Mouse (Mus musculus): ENCODE results near the gene Kctd19. TPM values are rescaled to one million over a fixed set of nuclear protein-coding genes. Genes with fewer than 3 reads are reported as not detected.
A peak's percentile ranks its signal among the peaks of the same experiment; 100 is the strongest.

Kctd19 gene
- total RNA-seq, 1 experiment from 2014 or later, result not detected

DNA sequence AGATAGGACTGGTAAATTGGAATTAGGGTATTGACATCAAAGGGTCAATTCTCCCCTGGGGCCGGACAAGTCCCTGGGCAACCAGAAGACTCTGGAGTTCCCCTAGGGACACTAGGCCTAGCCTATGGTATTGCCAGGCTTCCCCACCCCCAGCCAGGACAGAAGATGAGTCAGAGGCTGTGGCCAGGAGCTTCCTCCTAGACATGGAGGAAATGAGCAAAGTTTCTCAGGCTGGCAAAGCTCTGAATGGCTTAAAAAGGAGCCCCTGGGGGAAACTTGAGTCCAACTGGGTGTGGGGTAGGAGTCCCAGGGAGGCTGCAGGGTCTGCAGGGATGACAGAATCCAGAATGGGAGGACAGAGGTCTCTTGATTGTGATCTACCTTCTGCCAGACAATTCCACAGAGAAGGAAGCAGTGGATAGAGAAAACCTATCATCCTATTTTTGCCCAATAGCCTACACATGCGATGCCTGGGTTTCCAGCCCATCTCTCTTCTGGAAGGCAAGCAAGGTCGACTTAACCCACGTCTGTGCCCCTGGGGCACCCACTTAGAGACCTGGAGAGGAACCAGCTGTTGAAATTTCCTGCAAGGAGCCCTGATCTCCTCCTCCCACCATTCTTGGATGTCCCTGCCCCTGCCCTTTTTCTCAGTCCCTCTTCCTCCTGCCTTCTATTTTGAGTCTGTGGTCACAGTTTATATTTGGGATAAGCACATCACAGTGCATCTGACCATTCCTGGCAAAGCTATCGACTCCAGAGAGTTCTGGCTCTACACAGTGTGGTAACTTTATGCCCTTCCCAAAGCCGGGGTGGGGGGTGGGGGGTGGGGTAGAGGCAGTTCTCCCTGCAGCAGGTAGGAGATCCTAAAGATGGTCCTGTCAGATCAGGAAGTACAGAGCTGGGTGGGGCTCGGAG lies 68.0 kb downstream of the Kctd19 start:
- ATAC-seq (replicated peaks; ENCODE audit: insufficient number of reproducible peaks, low FRiP score, low TSS enrichment, poor library complexity, severe bottlenecking), result peak; percentile 49

DNA sequence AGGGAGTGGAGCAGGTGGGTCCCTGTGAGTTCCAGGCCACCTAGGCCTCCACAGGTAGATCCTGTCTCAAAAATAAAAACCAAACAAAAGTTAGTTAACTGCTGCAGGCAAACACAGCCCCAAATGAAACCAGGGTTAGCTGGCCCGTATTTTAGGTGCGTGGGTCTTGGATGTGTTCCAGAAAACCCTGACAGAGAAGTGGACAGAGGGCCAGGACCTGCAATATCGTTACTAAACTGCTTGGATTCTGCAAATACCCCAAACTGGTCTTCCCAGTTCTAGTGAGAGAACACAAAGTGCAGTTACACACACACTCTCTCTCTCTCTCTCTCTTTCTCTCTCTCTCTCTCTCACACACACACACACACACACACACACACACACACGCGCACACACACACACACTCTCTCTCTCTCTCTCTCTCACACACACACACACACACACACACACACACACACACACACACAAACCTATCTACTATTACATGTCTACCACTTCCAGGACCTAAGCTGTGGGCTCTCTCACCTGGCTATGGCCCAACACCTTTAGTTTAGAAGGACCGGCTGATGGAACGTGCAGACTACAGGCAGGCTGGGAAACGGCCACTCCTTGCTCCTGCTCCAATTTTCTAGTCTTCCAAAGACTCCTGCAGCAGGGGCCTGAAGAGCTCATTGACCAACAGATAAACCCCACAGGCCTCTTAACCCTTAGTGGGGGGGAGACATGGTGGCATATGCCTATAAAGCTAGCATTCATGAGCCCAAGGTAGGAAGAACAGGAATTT lies 69.3 kb downstream of the Kctd19 start:
- ATAC-seq (replicated peaks; ENCODE audit: insufficient number of reproducible peaks, low FRiP score, low TSS enrichment, poor library complexity, severe bottlenecking), result no peak

DNA sequence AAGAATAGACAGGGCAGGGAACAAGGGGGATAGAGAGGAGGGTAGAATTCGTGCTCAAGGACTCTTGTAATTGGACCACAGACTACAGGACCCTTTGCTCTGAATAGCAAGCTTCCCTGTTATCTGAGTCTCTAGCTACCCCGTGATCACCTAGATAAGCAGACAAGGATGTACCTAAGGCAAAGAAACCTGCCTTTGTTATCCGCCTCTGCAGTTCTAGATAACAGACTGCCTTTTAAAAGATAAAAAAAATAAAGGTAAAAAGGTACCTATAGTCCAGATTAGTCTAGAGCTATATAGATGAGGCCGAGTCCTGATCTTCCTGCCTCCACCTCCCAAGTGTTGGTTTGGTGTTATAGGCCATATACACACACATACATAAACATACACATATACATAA lies 70.5 kb downstream of the Kctd19 start:
- ATAC-seq (replicated peaks; ENCODE audit: insufficient number of reproducible peaks, low FRiP score, low TSS enrichment, poor library complexity, severe bottlenecking), result no peak

GRCm38 (mm10) chr8:105341399-105341798 lies 71.9 kb downstream of the Kctd19 start:
- ATAC-seq (replicated peaks; ENCODE audit: insufficient number of reproducible peaks, low FRiP score, low TSS enrichment, poor library complexity, severe bottlenecking), result no peak

DNA sequence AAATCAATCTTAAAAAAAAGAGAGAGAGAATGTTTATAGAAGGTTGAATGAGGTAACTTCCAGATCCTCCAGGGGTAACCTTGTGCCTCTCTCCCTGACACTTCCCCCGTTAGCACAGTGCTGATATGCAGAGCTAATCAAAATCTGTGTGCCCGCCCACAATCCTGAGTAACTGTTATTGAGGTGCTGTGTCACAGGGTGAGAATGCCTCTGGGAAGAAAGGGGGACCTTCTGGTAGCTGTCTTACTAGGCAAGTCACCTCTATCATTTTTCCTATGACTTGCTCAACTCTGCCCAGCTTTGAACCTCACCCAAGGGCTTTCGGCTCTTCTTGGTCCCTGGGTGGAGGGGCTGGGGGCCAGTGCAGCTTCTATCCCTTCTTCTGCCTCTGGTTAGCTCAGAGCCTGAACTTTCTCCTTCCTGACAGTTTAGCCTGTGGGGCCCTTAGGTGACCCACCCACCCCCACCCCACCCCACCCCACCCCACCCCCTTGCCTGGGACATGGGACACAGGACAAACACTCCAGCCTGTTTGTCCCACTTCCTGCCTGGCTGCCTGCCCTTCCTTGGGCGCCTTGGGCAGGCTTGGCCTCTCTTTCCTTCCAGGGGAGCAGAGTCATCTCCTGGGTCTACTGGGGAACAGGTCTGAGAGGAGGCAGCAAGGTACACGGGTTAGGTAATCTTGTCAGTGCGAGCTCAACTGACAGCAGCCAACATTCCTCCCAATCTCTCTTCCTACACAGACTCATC lies 73.2 kb downstream of the Kctd19 start:
- ATAC-seq (replicated peaks; ENCODE audit: insufficient number of reproducible peaks, low FRiP score, low TSS enrichment, poor library complexity, severe bottlenecking), result no peak

DNA sequence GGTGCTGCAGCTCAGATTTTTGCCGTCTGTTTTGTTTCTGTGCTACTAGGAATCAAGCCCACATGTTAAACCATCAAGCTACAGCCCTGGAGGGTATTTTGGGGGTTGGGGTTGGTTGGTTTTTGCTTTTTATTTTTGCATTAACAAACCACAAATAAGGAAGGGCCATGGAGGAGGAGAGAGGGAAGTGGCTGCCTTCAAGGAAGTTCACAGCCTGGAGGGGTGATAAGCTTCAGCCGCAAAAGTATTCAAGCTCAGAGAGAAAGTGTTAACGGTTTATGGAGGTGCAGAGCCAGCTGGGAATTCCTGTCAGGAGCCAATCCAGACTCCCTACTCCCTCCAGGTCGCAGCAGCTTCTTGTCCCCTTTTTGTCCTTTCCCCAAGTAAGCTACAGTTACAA lies 74.3 kb downstream of the Kctd19 start:
- ATAC-seq (replicated peaks; ENCODE audit: insufficient number of reproducible peaks, low FRiP score, low TSS enrichment, poor library complexity, severe bottlenecking), result no peak

- ATAC-seq (replicated peaks; ENCODE audit: insufficient number of reproducible peaks, low FRiP score, low TSS enrichment, poor library complexity, severe bottlenecking), result no peak
Measured at GRCm38 (mm10) chr8:105336373-105337130, 76.8 kb downstream of the Kctd19 start.

Other genes starting within 250 kb of the Kctd19 start
- 167 to 180 TPM (median 174 TPM) in 3 replicates for gene Cbfb, start 242.8 kb downstream of the Kctd19 start, total RNA-seq (2017)
- 28.8 to 39.0 TPM (median 32.3 TPM) in 3 replicates for gene D230025D16Rik, start 188.4 kb downstream of the Kctd19 start, total RNA-seq (2017)
- 0.29 TPM in 1 of 3 replicates, not detected in the others for gene B3gnt9, start 158.3 kb downstream of the Kctd19 start, total RNA-seq (2017)
- 16.2 to 28.9 TPM (median 23.3 TPM) in 3 replicates for gene Tradd, start 148.9 kb downstream of the Kctd19 start, total RNA-seq (2017)
- 3.6 to 5.0 TPM in 2 of 3 replicates, not detected in the other for gene Fbxl8, start 148.9 kb downstream of the Kctd19 start, total RNA-seq (2017)
- gene Hsf4, start 143.7 kb downstream of the Kctd19 start, total RNA-seq (2017), result 0.96 to 2.5 TPM in 2 of 3 replicates, not detected in the other
- not detected in 3 replicates for gene Nol3, start 137.4 kb downstream of the Kctd19 start, total RNA-seq (2017)
- gene 4931428F04Rik, start 123.6 kb downstream of the Kctd19 start, total RNA-seq (2017), result 0.64 to 1.3 TPM in 2 of 3 replicates, not detected in the other
- gene Exoc3l, start 117.4 kb downstream of the Kctd19 start, total RNA-seq (2017), result 0.43 to 0.49 TPM in 2 of 3 replicates, not detected in the other
- 19.7 to 52.7 TPM (median 21.0 TPM) in 3 replicates for gene E2f4, start 115.8 kb downstream of the Kctd19 start, total RNA-seq (2017)
- gene Elmo3, start 107.9 kb downstream of the Kctd19 start, total RNA-seq (2017), result 0.21 to 2.5 TPM (median 1.3 TPM) in 3 replicates
- 1.3 to 2.8 TPM (median 1.7 TPM) in 3 replicates for gene Lrrc29, start 87.2 kb downstream of the Kctd19 start, total RNA-seq (2017)
- 36.6 to 48.0 TPM (median 42.8 TPM) in 3 replicates for gene Tmem208, start 87.1 kb downstream of the Kctd19 start, total RNA-seq (2017)
- gene Fhod1, start 65.5 kb downstream of the Kctd19 start, total RNA-seq (2017), result 6.5 to 14.7 TPM (median 8.4 TPM) in 3 replicates
- gene Slc9a5, start 64.7 kb downstream of the Kctd19 start, total RNA-seq (2017), result 0.10 TPM in 1 of 3 replicates, not detected in the others
- gene Plekhg4, start 40.2 kb downstream of the Kctd19 start, total RNA-seq (2017), result 0.49 TPM in 1 of 3 replicates, not detected in the others
- gene Lrrc36, start 69 bp upstream of the Kctd19 start, total RNA-seq (2017), result not detected in 3 replicates
- gene Tppp3, start 58.0 kb upstream of the Kctd19 start, total RNA-seq (2017), result 164 to 258 TPM (median 248 TPM) in 3 replicates
- 0.43 to 0.49 TPM (median 0.48 TPM) in 3 replicates for gene Zdhhc1, start 83.4 kb upstream of the Kctd19 start, total RNA-seq (2017)
- gene Hsd11b2, start 105.3 kb upstream of the Kctd19 start, total RNA-seq (2017), result not detected in 3 replicates
- 62.8 to 77.2 TPM (median 68.8 TPM) in 3 replicates for gene Atp6v0d1, start 152.5 kb upstream of the Kctd19 start, total RNA-seq (2017)
- gene Ripor1, start 191.8 kb upstream of the Kctd19 start, total RNA-seq (2017), result 0.64 to 6.4 TPM (median 1.2 TPM) in 3 replicates
- gene Ctcf, start 223.1 kb upstream of the Kctd19 start, total RNA-seq (2017), result 75.1 to 125 TPM (median 91.9 TPM) in 3 replicates
- gene Agrp, start 223.9 kb upstream of the Kctd19 start, total RNA-seq (2017), result 3.6 to 4.9 TPM in 2 of 3 replicates, not detected in the other

Measured in monocyte, adult 5-6 weeks (primary cell).